Mouse (Mus musculus): ENCODE results near the gene Rufy3. TPM values are rescaled to one million over a fixed set of nuclear protein-coding genes. Genes with fewer than 3 reads are reported as not detected.

Rufy3 gene
- polyA plus RNA-seq, 1 experiment: 30.1 TPM

GRCm38 (mm10) chr5:88678929-88679328 is 114.1 kb downstream of the Rufy3 start:
- Histone ChIP-seq H3K27ac (ENCODE audit: insufficient read depth, low read length) (no peak overlapping the region), H3K27me3 (ENCODE audit: control insufficient read depth, insufficient read depth, low read length, poor library complexity, severe bottlenecking) (no peaks in the 10 kb centered on the region; the same call in none of the 2 replicates)
- no peak for TF ChIP-seq CTCF (IDR thresholded peaks at IDR 0.05; ENCODE audit: low read depth, low read length)

GRCm38 (mm10) chr5:88679341-88679740 is 114.5 kb downstream of the Rufy3 start:
- no peak overlapping the region for H3K4me3 ChIP-seq (ENCODE audit: low read depth, low read length)
- H3K27me3 ChIP-seq (ENCODE audit: control insufficient read depth, insufficient read depth, low read length, poor library complexity, severe bottlenecking): no peaks in the 10 kb centered on the region; the same call in none of the 2 replicates
- peaks cover 3% of the 10 kb centered on the region for H3K4me1 ChIP-seq (ENCODE audit: control insufficient read depth, insufficient read depth, low read length)
- H3K27ac ChIP-seq (ENCODE audit: insufficient read depth, low read length): no peak overlapping the region
- TF ChIP-seq CTCF (IDR thresholded peaks at IDR 0.05; ENCODE audit: low read depth, low read length) (no peak), EP300 (IDR thresholded peaks at IDR 0.05; ENCODE audit: insufficient read depth, low read depth, low read length) (peak; percentile 57; the same call in 1 of the 2 replicates)
- no peaks in the 10 kb centered on the region for H3K36me3 ChIP-seq (ENCODE audit: control insufficient read depth, insufficient read depth, low read length, poor library complexity, severe bottlenecking)
- no peaks in the 10 kb centered on the region for H3K9me3 ChIP-seq (replicated peaks; ENCODE audit: control insufficient read depth, insufficient read depth, low read length, poor library complexity, severe bottlenecking)
- H3K9ac ChIP-seq (ENCODE audit: low read depth, poor library complexity, severe bottlenecking): no peak overlapping the region

More at GRCm38 (mm10) chr5:88678929-88679328, 114.1 kb downstream of the Rufy3 start:
- Histone ChIP-seq H3K4me3 (ENCODE audit: low read depth, low read length) (no peak overlapping the region), H3K9me3 (replicated peaks; ENCODE audit: control insufficient read depth, insufficient read depth, low read length, poor library complexity, severe bottlenecking) (no peaks in the 10 kb centered on the region), H3K9ac (ENCODE audit: low read depth, poor library complexity, severe bottlenecking) (no peak overlapping the region), H3K4me1 (ENCODE audit: control insufficient read depth, insufficient read depth, low read length) (peaks cover 3% of the 10 kb centered on the region), H3K36me3 (ENCODE audit: control insufficient read depth, insufficient read depth, low read length, poor library complexity, severe bottlenecking) (no peaks in the 10 kb centered on the region)

GRCm38 (mm10) chr5:88680567-88680966 is 115.7 kb downstream of the Rufy3 start:
- H3K27me3 ChIP-seq (ENCODE audit: control insufficient read depth, insufficient read depth, low read length, poor library complexity, severe bottlenecking): no peaks in the 10 kb centered on the region; the same call in none of the 2 replicates
- H3K27ac ChIP-seq (ENCODE audit: insufficient read depth, low read length): no peak overlapping the region
- H3K4me3 ChIP-seq (ENCODE audit: low read depth, low read length): no peak overlapping the region
- no peaks in the 10 kb centered on the region for H3K9me3 ChIP-seq (replicated peaks; ENCODE audit: control insufficient read depth, insufficient read depth, low read length, poor library complexity, severe bottlenecking)
- H3K9ac ChIP-seq (ENCODE audit: low read depth, poor library complexity, severe bottlenecking): no peak overlapping the region
- peaks cover 4% of the 10 kb centered on the region for H3K4me1 ChIP-seq (ENCODE audit: control insufficient read depth, insufficient read depth, low read length)
- no peaks in the 10 kb centered on the region for H3K36me3 ChIP-seq (ENCODE audit: control insufficient read depth, insufficient read depth, low read length, poor library complexity, severe bottlenecking)
- TF ChIP-seq POLR2A (IDR thresholded peaks at IDR 0.05; ENCODE audit: insufficient read depth, low read length) (no peak), EP300 (IDR thresholded peaks at IDR 0.05; ENCODE audit: insufficient read depth, low read depth, low read length) (no peak), CTCF (IDR thresholded peaks at IDR 0.05; ENCODE audit: low read depth, low read length) (no peak)

GRCm38 (mm10) chr5:88683706-88684105 is 118.9 kb downstream of the Rufy3 start:
- H3K4me1 ChIP-seq (ENCODE audit: control insufficient read depth, insufficient read depth, low read length): peaks cover 4% of the 10 kb centered on the region

GRCm38 (mm10) chr5:88684226-88684625 is 119.4 kb downstream of the Rufy3 start:
- Histone ChIP-seq H3K4me3 (ENCODE audit: low read depth, low read length) (no peak overlapping the region), H3K36me3 (ENCODE audit: control insufficient read depth, insufficient read depth, low read length, poor library complexity, severe bottlenecking) (no peaks in the 10 kb centered on the region), H3K27ac (ENCODE audit: insufficient read depth, low read length) (no peak overlapping the region), H3K9ac (ENCODE audit: low read depth, poor library complexity, severe bottlenecking) (no peak overlapping the region), H3K4me1 (ENCODE audit: control insufficient read depth, insufficient read depth, low read length) (peaks cover 1% of the 10 kb centered on the region), H3K27me3 (ENCODE audit: control insufficient read depth, insufficient read depth, low read length, poor library complexity, severe bottlenecking) (no peaks in the 10 kb centered on the region; the same call in 1 of the 2 replicates), H3K9me3 (replicated peaks; ENCODE audit: control insufficient read depth, insufficient read depth, low read length, poor library complexity, severe bottlenecking) (no peaks in the 10 kb centered on the region)
- TF ChIP-seq CTCF (IDR thresholded peaks at IDR 0.05; ENCODE audit: low read depth, low read length): no peak

More at GRCm38 (mm10) chr5:88683706-88684105, 118.9 kb downstream of the Rufy3 start:
- H3K27ac ChIP-seq (ENCODE audit: insufficient read depth, low read length): no peak overlapping the region
- no peaks in the 10 kb centered on the region for H3K9me3 ChIP-seq (replicated peaks; ENCODE audit: control insufficient read depth, insufficient read depth, low read length, poor library complexity, severe bottlenecking)
- no peak overlapping the region for H3K9ac ChIP-seq (ENCODE audit: low read depth, poor library complexity, severe bottlenecking)
- no peaks in the 10 kb centered on the region; the same call in 1 of the 2 replicates for H3K27me3 ChIP-seq (ENCODE audit: control insufficient read depth, insufficient read depth, low read length, poor library complexity, severe bottlenecking)
- H3K36me3 ChIP-seq (ENCODE audit: control insufficient read depth, insufficient read depth, low read length, poor library complexity, severe bottlenecking): no peaks in the 10 kb centered on the region
- TF ChIP-seq CTCF (IDR thresholded peaks at IDR 0.05; ENCODE audit: low read depth, low read length) (no peak), EP300 (IDR thresholded peaks at IDR 0.05; ENCODE audit: insufficient read depth, low read depth, low read length) (no peak), POLR2A (IDR thresholded peaks at IDR 0.05; ENCODE audit: insufficient read depth, low read length) (no peak)
- no peak overlapping the region for H3K4me3 ChIP-seq (ENCODE audit: low read depth, low read length)

- Histone ChIP-seq H3K27me3 (ENCODE audit: control insufficient read depth, insufficient read depth, low read length, poor library complexity, severe bottlenecking) (no peaks in the 10 kb centered on the region; the same call in 1 of the 2 replicates), H3K4me3 (ENCODE audit: low read depth, low read length) (no peak overlapping the region), H3K9ac (ENCODE audit: low read depth, poor library complexity, severe bottlenecking) (no peak overlapping the region), H3K27ac (ENCODE audit: insufficient read depth, low read length) (no peak overlapping the region), H3K4me1 (ENCODE audit: control insufficient read depth, insufficient read depth, low read length) (peaks cover 1% of the 10 kb centered on the region), H3K9me3 (replicated peaks; ENCODE audit: control insufficient read depth, insufficient read depth, low read length, poor library complexity, severe bottlenecking) (no peaks in the 10 kb centered on the region), H3K36me3 (ENCODE audit: control insufficient read depth, insufficient read depth, low read length, poor library complexity, severe bottlenecking) (no peaks in the 10 kb centered on the region)
- TF ChIP-seq EP300 (IDR thresholded peaks at IDR 0.05; ENCODE audit: insufficient read depth, low read depth, low read length) (0 out of 2 replicates have a peak, but pooled peaks have one; percentile 33), CTCF (IDR thresholded peaks at IDR 0.05; ENCODE audit: low read depth, low read length) (no peak), POLR2A (IDR thresholded peaks at IDR 0.05; ENCODE audit: insufficient read depth, low read length) (no peak)
Measured at GRCm38 (mm10) chr5:88685306-88685705, 120.5 kb downstream of the Rufy3 start.
